Mouse (Mus musculus) brain, embryonic 18.5 days (tissue): ENCODE measurements around the gene Atrnl1.
"Not testable (repeated sequence)": the region's sequence is repeated elsewhere in the genome, so short reads cannot be mapped to it uniquely, and the experiment has no call there.

Experiments
- DNase-seq: peaks from one replicate; pipeline ENCODE4 v3.0.0-alpha.2; 2012; ENCODE audit warnings: low read depth, low spot score

Atrnl1 gene

DNA sequence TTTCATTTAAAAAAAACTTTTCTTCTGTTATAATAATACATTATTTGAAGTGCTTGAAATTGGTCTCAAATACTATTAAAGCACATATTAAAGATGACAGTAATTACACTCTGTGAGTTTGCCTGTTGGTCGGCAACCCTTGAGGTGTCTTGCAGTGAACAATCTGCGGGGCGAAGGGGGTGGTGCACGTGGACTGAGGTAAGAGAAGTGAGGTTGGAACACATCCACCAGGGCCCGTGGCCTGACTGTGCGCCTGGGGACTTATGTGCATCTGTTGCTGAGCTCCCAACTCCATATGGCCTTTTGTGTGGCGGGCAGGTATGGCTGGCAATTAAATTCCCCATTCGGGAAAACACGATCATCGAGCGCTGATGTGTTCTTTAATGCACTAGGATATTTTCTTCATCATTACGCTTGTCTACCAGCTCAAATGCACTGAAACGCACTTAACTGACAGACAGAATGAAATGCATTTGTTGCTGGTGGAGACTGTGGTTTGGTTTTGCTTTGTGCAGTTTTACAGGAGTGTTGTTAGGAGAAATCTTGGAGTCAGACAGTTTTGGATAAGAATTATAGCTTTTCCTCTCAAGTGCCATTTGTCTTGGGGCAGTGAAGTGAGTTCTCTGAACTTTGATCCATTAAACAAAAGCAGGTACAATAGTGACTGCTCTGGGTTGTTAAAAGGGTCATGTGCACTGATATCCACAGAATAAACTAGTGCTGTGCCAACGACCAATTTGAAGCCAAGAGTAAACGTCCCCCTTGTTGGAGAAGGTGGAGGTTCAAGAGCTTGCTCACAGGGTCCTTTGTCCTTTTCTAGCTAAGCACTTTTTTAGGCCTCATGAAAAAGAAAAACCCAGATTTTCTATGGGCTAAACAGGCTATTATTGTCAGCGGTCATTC lies 351.2 kb downstream of the Atrnl1 start:
- no peak for DNase-seq

GRCm38 (mm10) chr19:57963874-57964273 lies 353.0 kb downstream of the Atrnl1 start:
- no peak for DNase-seq

DNA sequence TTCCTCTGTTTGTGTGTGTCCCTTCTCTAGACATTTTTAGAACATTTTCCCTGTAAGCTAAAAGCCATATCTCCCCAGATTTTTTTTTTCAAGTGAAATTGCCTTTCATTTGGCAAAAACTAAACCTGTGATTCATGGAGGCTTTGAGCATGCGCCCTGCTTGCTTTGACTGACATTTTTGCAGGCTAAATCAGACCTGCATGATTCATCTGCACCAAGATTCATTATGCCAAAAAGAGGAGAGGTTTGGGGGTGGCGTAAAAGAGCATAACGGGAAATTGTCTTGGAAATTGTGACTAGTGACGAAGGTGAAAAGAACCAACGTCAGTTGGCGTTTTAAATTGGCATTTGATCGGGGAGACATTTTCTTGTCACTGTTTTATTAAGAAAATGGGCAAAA lies 358.9 kb downstream of the Atrnl1 start:
- no peak for DNase-seq

DNA sequence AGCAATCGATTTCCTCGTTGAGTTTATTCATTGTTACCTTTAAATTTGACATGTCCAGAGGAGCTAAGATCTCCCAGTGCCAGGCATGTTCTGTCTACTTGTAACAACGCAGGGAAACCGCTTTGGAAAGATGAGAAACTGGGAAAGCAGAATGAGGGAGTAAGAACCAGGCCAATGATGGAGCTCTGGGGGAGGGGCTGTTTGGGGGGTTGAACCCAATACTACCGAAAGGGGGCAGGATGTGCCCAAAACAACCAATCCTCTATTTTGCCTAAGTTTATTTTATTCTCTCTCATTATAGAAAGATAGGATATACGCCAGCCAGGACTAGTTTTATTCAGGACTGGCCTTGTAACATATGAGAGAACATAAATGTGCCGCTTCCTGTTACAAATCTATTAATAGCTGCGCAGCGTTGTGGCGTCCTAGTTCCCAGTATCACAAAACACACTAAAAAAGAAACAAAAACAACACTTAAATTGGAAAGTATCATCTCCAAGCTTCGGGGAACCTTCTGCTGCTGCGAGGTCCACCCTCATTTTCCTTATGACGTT lies 359.6 kb downstream of the Atrnl1 start:
- DNase-seq, result no peak

DNA sequence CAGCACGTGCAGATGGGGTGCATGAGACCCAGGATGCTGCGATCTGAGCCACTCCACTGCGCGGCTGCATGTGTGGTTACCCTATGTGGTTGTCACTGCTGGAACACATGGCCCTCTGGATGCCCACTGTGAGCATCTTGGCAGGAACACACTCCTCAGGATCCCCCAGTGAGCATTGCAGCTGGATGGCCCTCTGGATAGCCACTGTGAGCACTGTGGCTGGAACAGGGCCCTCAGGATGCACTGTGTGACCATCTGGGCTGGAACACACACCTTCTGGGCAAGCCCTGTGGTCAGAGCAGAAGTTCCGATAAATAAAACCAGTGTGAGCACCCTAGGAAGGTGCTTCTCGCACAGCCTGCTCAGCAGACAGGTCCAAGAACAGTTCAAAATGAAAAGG lies 364.4 kb downstream of the Atrnl1 start:
- no peak for DNase-seq

DNA sequence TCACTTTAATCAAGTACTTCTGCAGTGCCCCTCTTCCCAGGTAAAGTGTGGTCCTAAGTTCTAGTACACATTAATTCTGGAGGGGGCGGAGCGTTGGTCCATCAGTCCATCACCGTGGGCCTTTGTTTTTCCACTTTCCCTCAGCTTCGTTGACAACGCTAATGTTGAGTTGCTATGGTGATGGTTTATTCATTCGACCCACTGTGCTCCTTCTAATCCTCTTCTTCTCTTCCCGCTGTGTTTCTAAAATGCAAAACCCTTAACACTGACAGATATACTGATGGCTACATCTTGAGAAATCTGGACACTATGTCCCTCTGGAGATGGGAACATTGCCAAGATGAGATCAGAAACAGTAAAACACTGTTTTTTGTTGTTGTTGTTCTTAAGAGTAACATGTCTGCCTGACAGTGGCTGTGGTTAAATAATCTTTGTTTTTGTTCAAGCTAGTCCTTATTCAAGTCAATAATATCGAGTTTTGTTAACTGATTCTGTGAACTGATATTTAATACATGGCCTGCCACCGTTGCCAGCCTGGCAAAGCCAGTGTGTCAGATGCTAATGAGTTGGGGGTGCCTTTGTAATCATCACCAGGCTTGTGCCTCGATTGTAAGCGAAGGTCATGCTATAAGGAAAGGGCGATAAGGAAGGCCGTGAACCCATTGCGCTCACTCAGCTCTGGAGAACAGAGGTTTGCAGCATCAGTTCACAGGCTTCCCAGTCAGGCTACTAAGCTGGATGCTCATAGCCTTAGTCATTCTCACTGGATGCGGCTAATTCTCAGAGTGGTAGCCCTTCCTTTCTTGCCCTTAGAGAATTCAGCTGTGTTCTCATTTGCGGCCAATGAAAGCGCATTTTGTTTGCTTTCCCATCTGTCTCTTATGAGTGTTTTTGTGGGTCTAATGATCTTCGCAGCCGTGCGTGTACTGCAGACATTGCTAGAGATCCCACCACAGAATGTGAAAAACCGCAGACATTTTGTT lies 375.4 kb downstream of the Atrnl1 start:
- no peak for DNase-seq

DNA sequence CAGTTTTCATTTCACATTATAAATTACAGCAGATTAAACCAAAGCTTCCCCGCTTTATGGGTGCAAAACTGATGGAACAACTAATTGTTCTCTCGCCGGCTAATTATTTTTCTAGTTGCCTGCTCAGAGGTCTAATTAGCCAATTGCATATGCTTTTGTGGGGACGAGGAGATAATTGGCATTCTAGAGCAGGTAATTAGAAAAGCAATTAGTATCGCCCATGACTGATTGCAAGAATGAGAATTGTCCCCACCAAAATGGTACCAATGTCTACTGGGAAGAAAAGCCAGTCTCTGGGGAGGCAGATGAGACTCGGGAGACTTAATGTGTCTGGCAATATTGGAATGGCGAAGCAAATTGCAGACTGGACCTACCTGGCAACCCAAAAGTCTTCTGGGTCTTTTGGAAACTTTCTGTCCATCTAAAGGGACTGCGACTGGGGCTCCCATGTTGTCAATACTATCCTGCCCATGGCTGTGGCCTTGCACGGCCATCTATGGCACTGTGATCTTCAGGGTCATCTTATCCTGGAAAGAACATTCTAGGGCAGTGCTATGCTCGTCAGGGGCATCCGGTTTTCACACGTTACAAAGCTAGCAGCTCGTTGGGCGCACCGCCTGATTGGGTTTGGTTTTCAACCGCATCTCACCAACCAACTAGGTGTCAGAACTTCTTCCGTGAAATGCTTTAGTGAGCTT lies 377.0 kb downstream of the Atrnl1 start:
- no peak for DNase-seq

GRCm38 (mm10) chr19:57988559-57989093 lies 377.8 kb downstream of the Atrnl1 start:
- no peak for DNase-seq

DNA sequence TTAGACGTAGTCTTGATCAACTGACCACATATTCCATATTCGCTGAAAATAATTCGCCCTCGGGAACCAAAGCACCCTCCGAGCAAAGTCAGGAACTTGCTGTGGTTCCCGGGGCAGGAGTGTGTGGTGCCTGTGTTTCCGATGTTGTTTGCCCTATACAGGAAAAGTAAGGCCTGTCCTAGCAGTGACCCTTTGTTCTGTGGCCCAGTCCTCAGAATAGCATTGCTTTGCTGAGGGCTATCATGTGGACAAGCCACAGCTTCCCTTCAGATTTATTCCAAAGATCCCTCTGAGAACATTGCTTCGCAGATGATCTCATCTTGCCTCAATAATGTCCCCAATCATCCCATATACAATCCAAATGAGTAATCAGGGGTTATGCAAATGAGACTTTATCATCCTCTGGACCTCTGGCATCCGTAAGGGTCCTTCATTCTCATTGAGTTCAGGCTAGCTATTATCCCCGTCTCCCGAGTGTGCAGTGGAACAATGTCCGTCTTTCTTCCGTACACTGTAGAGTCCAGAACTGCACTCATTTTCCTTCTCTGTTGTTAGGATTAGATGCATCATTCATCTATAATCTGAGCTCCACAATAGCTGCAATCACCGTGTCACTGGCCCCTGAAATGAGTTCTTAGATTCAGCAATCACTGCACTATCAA lies 380.4 kb downstream of the Atrnl1 start:
- DNase-seq, result no peak

GRCm38 (mm10) chr19:57994174-57994833 lies 383.5 kb downstream of the Atrnl1 start:
- not testable (repeated sequence) for DNase-seq

GRCm38 (mm10) chr19:57995015-57995414 lies 384.2 kb downstream of the Atrnl1 start:
- no peak for DNase-seq

GRCm38 (mm10) chr19:57997961-57998360 lies 387.1 kb downstream of the Atrnl1 start:
- DNase-seq, result no peak

DNA sequence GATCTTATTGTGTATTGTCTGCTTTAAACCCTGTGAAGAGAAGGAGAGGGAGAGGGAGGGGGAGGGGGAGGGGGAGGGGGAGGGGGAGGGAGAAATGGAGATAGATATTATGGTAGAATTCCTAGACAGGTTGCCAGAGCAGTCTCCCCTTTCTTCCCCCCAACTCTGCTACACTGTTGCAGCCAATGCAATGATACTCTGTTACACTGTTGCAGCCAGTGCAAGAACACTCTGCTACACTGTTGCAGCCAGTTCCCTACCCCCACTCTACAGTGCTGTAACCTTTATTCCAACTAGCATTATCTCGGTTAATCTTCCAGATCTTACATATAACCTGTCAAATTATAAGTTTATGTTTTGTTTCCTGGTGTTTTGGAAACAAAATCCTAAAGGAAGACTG lies 400.8 kb downstream of the Atrnl1 start:
- no peak for DNase-seq

DNA sequence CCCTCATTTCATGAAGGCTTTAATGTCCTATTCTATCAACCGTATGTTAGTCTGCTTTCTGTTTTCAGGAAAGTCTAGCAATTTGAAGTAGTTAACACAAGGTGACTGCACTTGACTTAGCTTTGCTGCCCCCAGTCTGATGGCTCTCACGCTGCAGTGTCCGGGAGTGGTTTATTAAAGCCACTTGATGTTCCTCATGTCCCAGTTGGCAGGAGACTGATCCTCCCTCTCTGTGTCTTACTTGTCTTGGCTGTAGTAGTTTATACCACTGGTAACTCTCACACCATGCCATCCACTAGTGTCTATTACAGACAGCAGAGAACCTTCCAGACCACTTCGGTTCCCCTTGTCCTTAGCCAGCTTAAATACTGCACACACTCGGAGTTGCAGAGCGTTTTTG lies 404.9 kb downstream of the Atrnl1 start:
- DNase-seq, result no peak

GRCm38 (mm10) chr19:58016561-58017453 lies 406.0 kb downstream of the Atrnl1 start:
- no peak for DNase-seq

DNA sequence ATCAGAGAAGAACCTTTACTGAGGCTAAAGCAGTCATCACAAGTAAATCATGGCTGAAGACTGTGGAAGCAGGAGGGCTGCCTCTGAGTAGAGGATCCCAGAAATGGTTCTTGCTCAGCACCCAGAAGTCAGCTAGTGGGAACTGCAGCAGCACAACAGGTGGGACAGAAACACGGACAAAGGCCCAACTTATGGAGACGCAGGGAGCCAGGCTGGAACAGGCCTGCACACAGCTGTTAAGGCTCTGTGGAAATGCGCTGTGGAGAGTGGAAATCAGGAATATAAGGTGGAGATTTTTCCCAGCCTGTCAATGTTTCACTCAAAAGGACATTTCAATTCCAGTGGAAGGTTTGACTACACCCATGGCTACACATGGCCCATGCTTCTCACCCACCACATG lies 406.6 kb downstream of the Atrnl1 start:
- no peak for DNase-seq

- DNase-seq, result no peak
Observed at GRCm38 (mm10) chr19:58018698-58019097, 407.9 kb downstream of the Atrnl1 start.

- DNase-seq, result no peak
Observed at GRCm38 (mm10) chr19:58021514-58022284, 410.9 kb downstream of the Atrnl1 start.
